Comparison of ENCODE assay signal across 22 mouse cellular contexts in the genomic region with DNA sequence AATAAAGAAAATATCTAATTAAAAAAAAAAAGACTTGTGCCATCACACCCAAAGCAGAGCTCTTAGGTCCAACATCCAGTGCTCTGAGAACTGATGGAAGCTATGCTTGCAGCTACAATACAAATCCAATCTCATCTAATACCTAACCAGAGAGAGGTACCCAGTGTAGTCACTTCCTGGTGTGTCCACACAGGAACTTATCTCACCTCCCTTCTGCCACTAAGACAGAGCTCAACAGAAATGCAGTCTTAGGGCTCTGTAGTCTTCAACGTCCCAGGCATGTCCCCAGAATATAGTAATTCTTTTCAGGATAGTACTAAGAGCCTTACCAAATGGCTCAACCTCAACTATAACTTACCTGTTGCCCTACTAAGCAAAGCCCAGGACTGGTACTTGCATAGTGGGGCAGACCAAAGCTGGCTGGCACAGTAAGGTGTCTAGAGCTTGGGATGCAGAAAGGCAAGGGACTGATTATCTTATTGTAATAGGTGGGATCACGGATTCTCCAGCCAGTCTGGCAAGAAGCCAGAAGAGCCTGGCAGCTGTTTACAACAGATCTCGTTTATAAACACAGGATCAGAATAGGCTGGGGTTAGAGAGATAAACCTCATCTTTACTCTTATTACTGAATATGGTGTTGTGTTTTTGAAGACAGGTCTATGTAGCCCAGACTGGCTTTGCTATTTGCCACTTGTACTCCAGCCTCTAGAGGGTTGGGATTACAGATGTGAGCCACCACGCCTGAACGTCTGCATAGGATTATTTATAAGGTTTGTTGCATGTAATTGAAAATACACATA. TPM values are rescaled to one million over a fixed set of nuclear protein-coding genes. Genes with fewer than 3 reads are reported as not detected.
A peak's percentile ranks its signal among the peaks of the same experiment; 100 is the strongest.
DNase-seq lines count a peak whose midpoint lies in the region; ATAC-seq and TF ChIP-seq lines count a peak whose summit lies in the region.
"Had no signal": no experiment of that assay in that cellular context is flagged by ENCODE, and none has a peak within 500 bp of the region (broad histone marks: within the 10 kb centered on the region; RNA-seq: fewer than 3 reads in every experiment).

No protein-coding gene starts in this region.

- no peak for ATAC-seq in lung, embryonic 14.5 days (ENCODE audit: insufficient read depth)
- ATAC-seq in liver, postnatal 0 days: peak; percentile 40
- ATAC-seq: forebrain, embryonic 14.5 days; hindbrain, embryonic 16.5 days had no signal

- TF ChIP-seq CTCF in lung, embryonic 14.5 days (IDR thresholded peaks at IDR 0.05; ENCODE audit: low read depth): no peak
- no peak for TF ChIP-seq CTCF in liver, postnatal 0 days (IDR thresholded peaks at IDR 0.05; ENCODE audit: low read depth)

- intact Hi-C loops in heart, postnatal 25 days (cut with DNase I): no loop called here

- H3K9ac ChIP-seq in lung, embryonic 14.5 days: no peak overlapping the region
- no peak overlapping the region for H3K9ac ChIP-seq in liver, postnatal 0 days (replicated peaks)
- H3K9ac ChIP-seq: embryonic facial prominence, embryonic 12.5 days; heart, embryonic 15.5 days; liver, embryonic 13.5 days; neural tube, embryonic 15.5 days had no signal

- TF ChIP-seq EP300 in liver, postnatal 0 days (IDR thresholded peaks at IDR 0.05; ENCODE audit: low read depth): 0 out of 2 replicates have a peak, but pooled peaks have one; percentile 37

- peaks cover 36% of the 10 kb centered on the region for H3K36me3 ChIP-seq in lung, embryonic 14.5 days (ENCODE audit: insufficient read depth)
- H3K36me3 ChIP-seq in liver, postnatal 0 days (replicated peaks; ENCODE audit: insufficient read depth, low read length): peaks cover 20% of the 10 kb centered on the region

- no peak overlapping the region for H3K4me3 ChIP-seq in lung, embryonic 14.5 days (ENCODE audit: low read depth, low read length)
- H3K4me3 ChIP-seq in liver, postnatal 0 days (ENCODE audit: low read depth, low read length): no peak overlapping the region
- H3K4me3 ChIP-seq: embryonic facial prominence, embryonic 12.5 days; erythroblast, embryonic 14.5 days; gastrocnemius, adult 2 months; heart, embryonic 15.5 days; liver, embryonic 13.5 days; midbrain, embryonic 10.5 days; neural tube, embryonic 15.5 days had no signal

- 55% methylated on average over 5 of the region's 5 CpGs for WGBS in lung, embryonic 14.5 days
- 54% methylated on average over 5 of the region's 5 CpGs for WGBS in liver, postnatal 0 days (ENCODE audit: insufficient replicate concordance)

- no peaks in the 10 kb centered on the region for H3K27me3 ChIP-seq in lung, embryonic 14.5 days (ENCODE audit: insufficient read depth, low read length)
- H3K27me3 ChIP-seq in liver, postnatal 0 days (ENCODE audit: insufficient read depth, low read length): no peaks in the 10 kb centered on the region
- H3K27me3 ChIP-seq: embryonic facial prominence, embryonic 12.5 days; heart, embryonic 15.5 days; liver, embryonic 13.5 days; neural tube, embryonic 15.5 days had no signal

- no peaks in the 10 kb centered on the region for H3K4me1 ChIP-seq in lung, embryonic 14.5 days (ENCODE audit: insufficient read depth)
- peaks cover 3% of the 10 kb centered on the region for H3K4me1 ChIP-seq in liver, postnatal 0 days (ENCODE audit: insufficient read depth)
- H3K4me1 ChIP-seq: embryonic facial prominence, embryonic 12.5 days; heart, embryonic 15.5 days had no signal

- peak; percentile 22 to 31 for DNase-seq in cerebellum, postnatal 10 days
- no peak for DNase-seq in cerebellum, adult 11 months
- peak; percentile 34 for DNase-seq in lung, embryonic 14.5 days
- no peak for DNase-seq in lung, postnatal 10 days
- peak; percentile 28 for DNase-seq in MN1 (ENCODE audit: low spot score)
- DNase-seq in liver, postnatal 0 days: peak; percentile 47
- no peak for DNase-seq in heart, adult 11 months
- DNase-seq in heart, postnatal 25 days (ENCODE audit: low spot score): no peak
- DNase-seq: adrenal gland, postnatal 36 days; cerebellum, adult 11-12 months; gastrocnemius, adult 2 months; kidney, adult 11 months; liver, embryonic 13.5 days; thymus, postnatal 14 days had no signal

- H3K27ac ChIP-seq in lung, embryonic 14.5 days (ENCODE audit: low read depth): no peak overlapping the region
- no peak overlapping the region for H3K27ac ChIP-seq in liver, postnatal 0 days (ENCODE audit: low read depth)
- H3K27ac ChIP-seq: embryonic facial prominence, embryonic 12.5 days; gastrocnemius, adult 2 months; heart, embryonic 15.5 days; kidney, postnatal 0 days; liver, embryonic 13.5 days; midbrain, embryonic 10.5 days; neural tube, embryonic 15.5 days had no signal

- no peaks in the 10 kb centered on the region for H3K9me3 ChIP-seq in lung, embryonic 14.5 days (ENCODE audit: low read depth, low read length)
- no peaks in the 10 kb centered on the region for H3K9me3 ChIP-seq in liver, postnatal 0 days (ENCODE audit: low read length)
- H3K9me3 ChIP-seq: embryonic facial prominence, embryonic 12.5 days; heart, embryonic 15.5 days; liver, embryonic 13.5 days; midbrain, embryonic 10.5 days; neural tube, embryonic 15.5 days had no signal

- no peak overlapping the region for H3K4me2 ChIP-seq in lung, embryonic 14.5 days
- H3K4me2 ChIP-seq in liver, postnatal 0 days (ENCODE audit: low read depth, low read length): no peak overlapping the region
- H3K4me2 ChIP-seq: embryonic facial prominence, embryonic 12.5 days; heart, embryonic 15.5 days; liver, embryonic 13.5 days; neural tube, embryonic 15.5 days had no signal

RNA-seq across cellular contexts. Expression of a gene that starts 21.8 kb away (rescaled TPM):
- 287 and 308 TPM in 2 replicates for polyA plus RNA-seq in lung, embryonic 14.5 days (2014; fragmentation: Nextera tagmentation; extraction: Ambion mirVana)
- 132 and 146 TPM in 2 replicates for polyA plus RNA-seq in liver, postnatal 0 days (2015; fragmentation: Nextera tagmentation; extraction: Ambion mirVana)
- total RNA-seq in heart, postnatal 25 days (2021): 100 to 1,000 TPM; 169 to 172 TPM
- polyA plus RNA-seq: erythroblast, embryonic 14.5 days had no signal

RNA-seq across cellular contexts. Expression of a gene that starts 21.9 kb away (rescaled TPM):
- 49.8 and 62.9 TPM in 2 replicates for polyA plus RNA-seq in lung, embryonic 14.5 days (2014; fragmentation: Nextera tagmentation; extraction: Ambion mirVana)
- polyA plus RNA-seq in liver, postnatal 0 days (2015; fragmentation: Nextera tagmentation; extraction: Ambion mirVana): 10.1 and 13.1 TPM in 2 replicates
- 10 to 100 TPM in 1 of 2 experiments, 1 to 10 TPM in 1; 9.5 to 13.1 TPM for total RNA-seq in heart, postnatal 25 days (2021)

RNA-seq across cellular contexts. Expression of a gene that starts 33.8 kb away (rescaled TPM):
- 94.6 and 103 TPM in 2 replicates for polyA plus RNA-seq in lung, embryonic 14.5 days (2014; fragmentation: Nextera tagmentation; extraction: Ambion mirVana)
- 39.5 and 42.3 TPM in 2 replicates for polyA plus RNA-seq in liver, postnatal 0 days (2015; fragmentation: Nextera tagmentation; extraction: Ambion mirVana)
- 10 to 100 TPM; 25.0 to 26.8 TPM for total RNA-seq in heart, postnatal 25 days (2021)

RNA-seq across cellular contexts. Expression of a gene that starts 50.2 kb away (rescaled TPM):
- 126 and 131 TPM in 2 replicates for polyA plus RNA-seq in lung, embryonic 14.5 days (2014; fragmentation: Nextera tagmentation; extraction: Ambion mirVana)
- 41.3 and 42.0 TPM in 2 replicates for polyA plus RNA-seq in liver, postnatal 0 days (2015; fragmentation: Nextera tagmentation; extraction: Ambion mirVana)
- 10 to 100 TPM; 41.6 to 44.4 TPM for total RNA-seq in heart, postnatal 25 days (2021)

Comparison
In these comparisons a context has a peak if more than half of its experiments do, and no peak if none do; other contexts are left out.
1. DNase-seq: peak in cerebellum, postnatal 10 days (2 of 2), lung, embryonic 14.5 days (single experiment), MN1 (single experiment) and liver, postnatal 0 days (single experiment); none in cerebellum, adult 11 months (single experiment), lung, postnatal 10 days (single experiment), heart, adult 11 months (single experiment) and heart, postnatal 25 days (single experiment).